Mouse (Mus musculus) intestine, postnatal 0 days (tissue): ENCODE measurements around the gene Zfp658. TPM values are rescaled to one million over a fixed set of nuclear protein-coding genes. Genes with fewer than 3 reads are reported as not detected.

ENCODE experiments used
- ATAC-seq: fragments of 200-750 bp; cut with Nextera tagmentation; 2 replicates; pipeline ENCODE4 v1.8.0; 2017; ENCODE audit warnings: mild to moderate bottlenecking, moderate TSS enrichment, moderate library complexity
- H3K27ac ChIP-seq: fragments of 300-500 bp; sonication (generic); 2 replicates; pipeline ENCODE4 v1.5.1; 2014; ENCODE audit warnings: mild to moderate bottlenecking, low read depth, low read length, moderate library complexity
- H3K27me3 ChIP-seq: fragments of 300-500 bp; sonication (generic); replicated peaks from 2 replicates; pipeline ENCODE4 v1.6.1; 2014; ENCODE audit warnings: low read length, mixed read lengths; ENCODE audit not compliant: control insufficient read depth, insufficient read depth
- H3K36me3 ChIP-seq: fragments of 300-500 bp; sonication (generic); 2 replicates; pipeline ENCODE4 v1.6.1; 2014; ENCODE audit warnings: mild to moderate bottlenecking, moderate library complexity; ENCODE audit not compliant: control insufficient read depth, insufficient read depth
- H3K4me1 ChIP-seq: fragments of 300-500 bp; sonication (generic); replicated peaks from 2 replicates; pipeline ENCODE4 v1.6.1; 2014; ENCODE audit warnings: antibody characterized with exemption, low read length, mixed read lengths; ENCODE audit not compliant: control insufficient read depth, insufficient read depth
- H3K4me2 ChIP-seq: fragments of 300-500 bp; sonication (generic); replicated peaks from 2 replicates; pipeline ENCODE4 v1.6.1; 2014; ENCODE audit warnings: low read depth, mild to moderate bottlenecking, moderate library complexity
- H3K4me3 ChIP-seq: fragments of 300-500 bp; sonication (generic); 2 replicates; pipeline ENCODE4 v1.5.1; 2014; ENCODE audit warnings: low read depth, low read length
- H3K9ac ChIP-seq: fragments of 300-500 bp; sonication (generic); 2 replicates; pipeline ENCODE4 v1.6.1; 2014; ENCODE audit warnings: mild to moderate bottlenecking, low read depth, low read length
- H3K9me3 ChIP-seq: fragments of 300-500 bp; sonication (generic); 2 replicates; pipeline ENCODE4 v1.6.1; 2016; ENCODE audit warnings: mixed run types; ENCODE audit not compliant: control insufficient read depth
- CTCF ChIP-seq: sonication (generic); IDR thresholded peaks from 2 replicates; pipeline ENCODE4 v1.5.1; 2016; ENCODE audit warnings: low read depth, mild to moderate bottlenecking, control low read depth, antibody characterized with exemption, moderate library complexity
- WGBS: fragments of 180-500 bp; shearing (Covaris S2); extraction: QIAGEN DNeasy Blood & Tissue Kit; methylation state at CpG from one replicate; pipeline ENCODE4 v1.1.7; 2014; 5-methylcytosine and 5-hydroxymethylcytosine counted together
- polyA plus RNA-seq: library from polyadenylated mRNA; unstranded; fragments of >200 nt; fragmentation: Nextera tagmentation; extraction: Ambion mirVana; gene quantifications from 2 replicates; pipeline ENCODE4 v1.2.1, GENCODE M21; 2015

Zfp658 gene
- polyA plus RNA-seq: 0.68 and 0.75 TPM in 2 replicates

GRCm38 (mm10) chr7:43562006-43562633 is at the start of gene Zfp658:
Gene Zfp658, plus strand, starts transcription at chr7:43562256.
- Histone ChIP-seq H3K4me1 (no peaks in the 10 kb centered on the region; the same call in 1 of the 2 replicates), H3K27me3 (no peaks in the 10 kb centered on the region)
- under 1% methylated on average over 27 of the region's 27 CpGs for WGBS

GRCm38 (mm10) chr7:43512519-43512918 is 49.5 kb upstream of the Zfp658 start:
- no peaks in the 10 kb centered on the region for H3K27me3 ChIP-seq
- no peaks in the 10 kb centered on the region for H3K9me3 ChIP-seq
- no peak overlapping the region for H3K4me3 ChIP-seq
- 80% methylated on average over 4 of the region's 4 CpGs for WGBS
- H3K36me3 ChIP-seq: no peaks in the 10 kb centered on the region
- no peak for ATAC-seq
- H3K4me2 ChIP-seq: no peak overlapping the region
- H3K9ac ChIP-seq: no peak overlapping the region
- no peaks in the 10 kb centered on the region for H3K4me1 ChIP-seq
- no peak overlapping the region for H3K27ac ChIP-seq
- TF ChIP-seq CTCF: no peak

More at GRCm38 (mm10) chr7:43562006-43562633, at the start of gene Zfp658:
- peak; percentile 37 for TF ChIP-seq CTCF
- Histone ChIP-seq H3K36me3 (peaks cover 2% of the 10 kb centered on the region), H3K9ac (peak within 1 kb of the TSS; percentile 63), H3K4me3 (peak within 1 kb of the TSS; percentile 62), H3K4me2 (peak within 1 kb of the TSS; percentile 95), H3K9me3 (no peaks in the 10 kb centered on the region), H3K27ac (peak within 1 kb of the TSS; percentile 46)
- peak; percentile 74 for ATAC-seq

GRCm38 (mm10) chr7:43515076-43515475 is 47.0 kb upstream of the Zfp658 start:
- H3K9ac ChIP-seq: no peak overlapping the region
- no peak overlapping the region for H3K27ac ChIP-seq
- H3K4me3 ChIP-seq: no peak overlapping the region
- no peaks in the 10 kb centered on the region for H3K27me3 ChIP-seq
- WGBS: 86% methylated on average over 5 of the region's 5 CpGs
- H3K4me2 ChIP-seq: no peak overlapping the region
- no peaks in the 10 kb centered on the region for H3K36me3 ChIP-seq
- no peak for ATAC-seq
- no peaks in the 10 kb centered on the region for H3K4me1 ChIP-seq
- TF ChIP-seq CTCF: no peak
- no peaks in the 10 kb centered on the region for H3K9me3 ChIP-seq

GRCm38 (mm10) chr7:43518341-43518740 is 43.7 kb upstream of the Zfp658 start:
- Histone ChIP-seq H3K4me2 (no peak overlapping the region), H3K36me3 (no peaks in the 10 kb centered on the region), H3K4me1 (no peaks in the 10 kb centered on the region), H3K9ac (no peak overlapping the region), H3K9me3 (no peaks in the 10 kb centered on the region), H3K27me3 (no peaks in the 10 kb centered on the region), H3K4me3 (no peak overlapping the region), H3K27ac (no peak overlapping the region)
- 82% methylated on average over 15 of the region's 15 CpGs for WGBS
- no peak for TF ChIP-seq CTCF
- ATAC-seq: no peak

GRCm38 (mm10) chr7:43522776-43523175 is 39.3 kb upstream of the Zfp658 start:
- no peaks in the 10 kb centered on the region for H3K27me3 ChIP-seq
- H3K36me3 ChIP-seq: no peaks in the 10 kb centered on the region
- TF ChIP-seq CTCF: no peak
- H3K4me2 ChIP-seq: no peak overlapping the region
- no peaks in the 10 kb centered on the region for H3K9me3 ChIP-seq
- 82% methylated on average over 2 of the region's 2 CpGs for WGBS
- ATAC-seq: no peak
- H3K4me1 ChIP-seq: no peaks in the 10 kb centered on the region
- no peak overlapping the region for H3K9ac ChIP-seq
- H3K27ac ChIP-seq: no peak overlapping the region
- H3K4me3 ChIP-seq: no peak overlapping the region

GRCm38 (mm10) chr7:43525313-43525712 is 36.7 kb upstream of the Zfp658 start:
- WGBS: 59% methylated on average over 3 of the region's 3 CpGs
- Histone ChIP-seq H3K27ac (no peak overlapping the region), H3K9ac (no peak overlapping the region), H3K9me3 (no peaks in the 10 kb centered on the region), H3K4me2 (no peak overlapping the region), H3K4me1 (no peaks in the 10 kb centered on the region), H3K4me3 (no peak overlapping the region), H3K36me3 (no peaks in the 10 kb centered on the region), H3K27me3 (no peaks in the 10 kb centered on the region)
- TF ChIP-seq CTCF: peak; percentile 30
- no peak for ATAC-seq
